Mouse (Mus musculus) hindbrain, postnatal 0 days (tissue): ENCODE results near the gene Mybbp1a. TPM values are rescaled to one million over a fixed set of nuclear protein-coding genes. Genes with fewer than 3 reads are reported as not detected.
"Not testable (repeated sequence)": the region's sequence is repeated elsewhere in the genome, so short reads cannot be mapped to it uniquely, and the experiment has no call there.

Source experiments
- ATAC-seq: fragments of 200-750 bp; cut with Nextera tagmentation; 2 replicates; pipeline ENCODE4 v1.8.0; 2017; ENCODE audit warnings: mild to moderate bottlenecking, moderate TSS enrichment, moderate library complexity
- DNase-seq: peaks from one replicate; pipeline ENCODE4 v3.0.0-alpha.2; 2015; ENCODE audit warnings: low spot score
- H3K27ac ChIP-seq: fragments of 300-500 bp; sonication (generic); 2 replicates; pipeline ENCODE4 v1.5.1; 2014; ENCODE audit warnings: mild to moderate bottlenecking
- H3K27me3 ChIP-seq: fragments of 300-500 bp; sonication (generic); 2 replicates; pipeline ENCODE4 v1.6.1; 2014; ENCODE audit warnings: low read length, mixed read lengths; ENCODE audit not compliant: insufficient read depth
- H3K36me3 ChIP-seq: fragments of 300-500 bp; sonication (generic); 2 replicates; pipeline ENCODE4 v1.6.1; 2014; ENCODE audit warnings: low read length, mixed read lengths; ENCODE audit not compliant: insufficient read depth
- H3K4me1 ChIP-seq: fragments of 300-500 bp; sonication (generic); 2 replicates; pipeline ENCODE4 v1.6.1; 2014; ENCODE audit warnings: antibody characterized with exemption, low read length, mixed read lengths; ENCODE audit not compliant: insufficient read depth
- H3K4me2 ChIP-seq: fragments of 300-500 bp; sonication (generic); 2 replicates; pipeline ENCODE4 v1.6.1; 2014; ENCODE audit warnings: low read depth, mild to moderate bottlenecking, low read length, moderate library complexity, mixed read lengths
- H3K4me3 ChIP-seq: fragments of 300-500 bp; sonication (generic); 2 replicates; pipeline ENCODE4 v1.5.1; 2014; ENCODE audit warnings: low read length
- H3K9ac ChIP-seq: fragments of 300-500 bp; sonication (generic); replicated peaks from 2 replicates; pipeline ENCODE4 v1.6.1; 2014; ENCODE audit warnings: mild to moderate bottlenecking, low read length, moderate library complexity, mixed read lengths
- H3K9me3 ChIP-seq: fragments of 300-500 bp; sonication (generic); 2 replicates; pipeline ENCODE4 v1.6.1; 2016; ENCODE audit warnings: low read length, mixed read lengths
- CTCF ChIP-seq: IDR thresholded peaks from 2 replicates; pipeline ENCODE4 v1.5.1; 2016; ENCODE audit warnings: antibody characterized with exemption, control low read depth, low read depth
- WGBS: fragments of 180-500 bp; shearing (Covaris S2); extraction: QIAGEN DNeasy Blood & Tissue Kit; methylation state at CpG from one replicate; pipeline ENCODE4 v1.1.7; 2014; 5-methylcytosine and 5-hydroxymethylcytosine counted together
- polyA plus RNA-seq: library from polyadenylated mRNA; unstranded; fragments of >200 nt; fragmentation: Nextera tagmentation; extraction: Ambion mirVana; gene quantifications from 2 replicates; pipeline ENCODE4 v1.2.1, GENCODE M21; 2015
- total RNA-seq: library from RNA; depleted of rRNA; stranded (reverse); fragments of >200 nt; gene quantifications from 2 replicates; pipeline ENCODE4 v1.2.3, GENCODE M21; 2014

The Mybbp1a gene
- total and polyA plus RNA-seq, 2 experiments from 2014 or later = 28.0 to 68.7 TPM

DNA sequence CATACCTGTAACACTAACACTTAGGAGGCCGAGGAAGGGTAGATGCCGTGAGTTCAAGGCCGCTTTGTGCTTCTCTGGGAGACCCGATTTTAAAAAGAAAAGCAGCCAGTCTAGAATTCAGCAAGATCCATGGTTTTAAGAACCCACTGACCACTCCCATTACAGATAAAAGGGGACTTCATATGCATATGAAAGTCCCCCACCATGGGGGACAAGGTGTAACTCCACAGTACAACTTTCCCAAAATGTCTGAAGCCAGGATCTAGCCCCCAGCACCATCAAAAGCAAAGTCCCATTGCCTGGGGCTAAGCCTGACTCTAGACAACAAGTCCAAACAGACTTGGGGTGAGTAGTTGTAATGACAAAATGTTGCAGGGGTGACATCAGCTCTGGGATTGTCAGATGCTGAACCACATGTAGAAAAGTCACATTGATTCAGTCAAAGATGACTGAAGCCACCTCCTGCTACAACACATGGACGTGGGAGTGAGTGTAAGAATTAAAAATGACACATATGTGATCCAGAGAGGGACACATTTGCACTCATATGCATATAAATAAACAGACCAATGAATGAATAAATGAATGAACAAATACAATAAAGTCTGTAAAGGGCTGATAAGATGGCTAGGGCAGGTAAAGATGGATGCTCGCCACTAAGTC, 20.6 kb upstream of the Mybbp1a start:
- Histone ChIP-seq H3K4me1 (no peaks in the 10 kb centered on the region), H3K4me3 (no peak overlapping the region), H3K27ac (no peak overlapping the region), H3K27me3 (no peaks in the 10 kb centered on the region), H3K36me3 (no peaks in the 10 kb centered on the region), H3K9ac (no peak overlapping the region), H3K9me3 (no peaks in the 10 kb centered on the region), H3K4me2 (no peak overlapping the region)
- 86% methylated on average over 6 of the region's 6 CpGs for WGBS
- no peak for TF ChIP-seq CTCF
- ATAC-seq (no peak), DNase-seq (no peak)

DNA sequence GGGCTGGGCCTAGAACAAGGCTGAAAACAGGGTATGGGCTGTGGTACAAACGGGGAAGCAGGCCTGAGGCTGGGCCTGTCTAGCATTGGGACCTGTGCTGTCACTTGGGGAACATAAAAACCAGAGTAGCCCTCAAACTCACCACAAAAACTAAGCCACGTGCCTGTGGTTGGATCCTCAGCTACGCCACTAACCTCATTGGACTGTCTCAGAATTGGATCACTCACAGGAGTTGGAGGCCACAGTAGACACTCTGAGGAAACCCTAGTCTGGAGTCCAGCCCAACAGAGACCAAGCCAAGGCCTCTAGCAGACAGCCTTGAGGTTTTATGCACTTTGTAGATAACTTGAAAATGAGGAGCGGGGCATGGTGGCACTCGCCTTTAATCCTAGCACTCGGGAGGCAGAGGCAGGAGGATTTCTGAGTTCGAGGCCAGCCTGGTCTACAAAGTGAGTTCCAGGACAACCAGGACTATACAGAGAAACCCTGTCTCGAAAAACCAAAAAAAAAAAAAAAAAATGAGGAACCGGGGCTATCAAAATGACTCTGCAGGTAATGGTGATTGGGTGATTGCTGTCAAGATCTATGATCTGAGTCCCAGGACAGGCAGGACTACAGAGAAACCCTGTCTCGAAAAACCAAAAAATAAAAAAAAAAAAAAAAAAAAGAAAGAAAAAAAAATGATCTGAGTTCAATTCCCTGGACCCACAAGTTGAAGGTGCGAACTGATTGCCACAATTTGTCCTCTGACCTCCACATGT, 19.5 kb upstream of the Mybbp1a start:
- no peak for TF ChIP-seq CTCF
- Histone ChIP-seq H3K27ac (no peak overlapping the region), H3K4me1 (no peaks in the 10 kb centered on the region), H3K36me3 (no peaks in the 10 kb centered on the region), H3K9me3 (no peaks in the 10 kb centered on the region), H3K4me3 (no peak overlapping the region), H3K4me2 (no peak overlapping the region), H3K27me3 (no peaks in the 10 kb centered on the region), H3K9ac (no peak overlapping the region)
- no peak for ATAC-seq
- DNase-seq = no peak
- 92% methylated on average over 10 of the region's 11 CpGs for WGBS

- H3K27ac ChIP-seq = no peak overlapping the region
- H3K4me2 ChIP-seq = no peak overlapping the region
- no peaks in the 10 kb centered on the region for H3K4me1 ChIP-seq
- 85% methylated on average over 4 of the region's 4 CpGs for WGBS
- no peaks in the 10 kb centered on the region for H3K36me3 ChIP-seq
- H3K4me3 ChIP-seq = no peak overlapping the region
- DNase-seq = no peak
- no peaks in the 10 kb centered on the region for H3K9me3 ChIP-seq
- H3K27me3 ChIP-seq = no peaks in the 10 kb centered on the region
- H3K9ac ChIP-seq = no peak overlapping the region
- no peak for TF ChIP-seq CTCF
- ATAC-seq = no peak
Measured at GRCm38 (mm10) chr11:72423686-72424085, 17.5 kb upstream of the Mybbp1a start.

GRCm38 (mm10) chr11:72425201-72425600, 16.0 kb upstream of the Mybbp1a start:
- Histone ChIP-seq H3K9me3 (no peaks in the 10 kb centered on the region), H3K4me1 (no peaks in the 10 kb centered on the region), H3K4me3 (no peak overlapping the region), H3K27ac (no peak overlapping the region), H3K9ac (no peak overlapping the region), H3K27me3 (no peaks in the 10 kb centered on the region), H3K36me3 (no peaks in the 10 kb centered on the region), H3K4me2 (no peak overlapping the region)
- DNase-seq = no peak
- no peak for TF ChIP-seq CTCF
- no peak for ATAC-seq

DNA sequence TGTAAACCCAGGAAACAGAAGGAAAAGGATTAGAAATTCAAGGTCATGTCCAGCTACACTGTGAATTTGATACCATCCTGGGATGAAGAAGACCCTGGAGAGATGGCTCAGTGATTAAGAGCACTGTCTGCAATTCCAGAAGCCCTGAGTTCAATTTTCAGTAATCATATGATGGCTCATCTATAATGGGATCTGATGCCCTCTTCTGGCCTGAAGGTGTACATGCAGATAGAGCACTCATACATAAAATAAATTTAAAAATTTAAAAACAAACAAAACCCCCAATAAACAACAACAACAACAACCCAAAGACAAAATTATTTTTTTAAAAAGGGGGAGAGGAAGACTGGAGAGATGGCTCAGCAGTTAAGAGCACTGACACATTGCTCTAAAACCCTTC, 14.3 kb upstream of the Mybbp1a start:
- Histone ChIP-seq H3K4me1 (no peaks in the 10 kb centered on the region), H3K9ac (no peak overlapping the region), H3K36me3 (no peaks in the 10 kb centered on the region), H3K27me3 (no peaks in the 10 kb centered on the region), H3K4me2 (no peak overlapping the region), H3K27ac (no peak overlapping the region), H3K9me3 (no peaks in the 10 kb centered on the region), H3K4me3 (no peak overlapping the region)
- no peak for ATAC-seq
- peak; percentile 52 for TF ChIP-seq CTCF
- no peak for DNase-seq

GRCm38 (mm10) chr11:72428694-72429093, 12.5 kb upstream of the Mybbp1a start:
- no peak overlapping the region for H3K9ac ChIP-seq
- no peak overlapping the region for H3K27ac ChIP-seq
- no peak overlapping the region for H3K4me2 ChIP-seq
- no peaks in the 10 kb centered on the region for H3K4me1 ChIP-seq
- no peak overlapping the region for H3K4me3 ChIP-seq
- peak; percentile 66 for TF ChIP-seq CTCF
- H3K36me3 ChIP-seq = no peaks in the 10 kb centered on the region
- ATAC-seq = 0 out of 2 replicates have a peak, but pooled peaks have one; percentile 35
- H3K27me3 ChIP-seq = no peaks in the 10 kb centered on the region
- DNase-seq = peak; percentile 83
- no peaks in the 10 kb centered on the region for H3K9me3 ChIP-seq
- WGBS = 3% methylated on average over 5 of the region's 5 CpGs

GRCm38 (mm10) chr11:72429288-72429690, 11.9 kb upstream of the Mybbp1a start:
- H3K4me2 ChIP-seq = 0 out of 2 replicates have a peak overlapping the region, but pooled peaks have one; percentile 10
- no peaks in the 10 kb centered on the region for H3K36me3 ChIP-seq
- H3K9me3 ChIP-seq = no peaks in the 10 kb centered on the region
- WGBS = 41% methylated on average over 7 of the region's 7 CpGs
- H3K27me3 ChIP-seq = no peaks in the 10 kb centered on the region
- ATAC-seq (peak; percentile 56), DNase-seq (peak; percentile 82)
- H3K9ac ChIP-seq = no peak overlapping the region
- peak; percentile 90 for TF ChIP-seq CTCF
- no peak overlapping the region for H3K4me3 ChIP-seq
- H3K27ac ChIP-seq = no peak overlapping the region
- no peaks in the 10 kb centered on the region for H3K4me1 ChIP-seq

DNA sequence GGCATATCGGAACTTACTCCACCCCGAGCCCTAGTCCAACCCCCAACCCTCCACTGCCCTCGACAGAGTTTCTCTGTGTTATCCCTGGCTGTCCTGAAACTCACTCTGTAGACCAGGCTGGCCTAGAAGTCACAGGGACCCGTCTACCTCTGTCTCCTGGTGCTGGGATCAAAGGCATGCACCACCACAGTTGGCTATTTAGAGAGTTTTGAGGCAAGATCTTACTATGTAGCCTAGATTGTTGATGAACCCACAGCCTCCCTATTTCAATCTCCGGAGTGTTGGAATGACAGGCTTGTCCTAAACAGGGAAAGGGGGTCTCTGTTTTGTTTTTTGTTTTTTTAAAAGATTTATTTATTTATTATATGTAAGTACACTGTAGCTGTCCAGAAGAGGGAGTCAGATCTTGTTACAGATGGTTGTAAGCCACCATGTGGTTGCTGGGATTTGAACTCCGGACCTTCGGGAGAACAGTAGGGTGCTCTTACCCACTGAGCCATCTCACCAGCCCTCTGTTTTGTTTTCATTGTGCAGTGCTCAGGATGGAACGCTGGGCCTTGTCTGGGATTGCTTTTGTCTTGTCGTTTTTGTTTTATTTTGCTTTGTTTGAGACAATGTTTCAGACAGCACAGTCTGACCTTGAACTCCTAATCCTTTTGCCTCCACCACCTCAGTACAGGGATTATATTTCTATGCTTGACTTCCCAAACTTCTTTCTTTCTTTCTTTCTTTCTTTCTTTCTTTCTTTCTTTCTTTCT, 10.7 kb upstream of the Mybbp1a start:
- not testable (repeated sequence) for ATAC-seq, H3K27ac ChIP-seq, H3K9me3 ChIP-seq, DNase-seq, H3K36me3 ChIP-seq, H3K4me3 ChIP-seq, H3K27me3 ChIP-seq, H3K4me1 ChIP-seq, H3K4me2 ChIP-seq, H3K9ac ChIP-seq
- 57% methylated on average over 9 of the region's 9 CpGs for WGBS
